13 mouse cellular contexts compared by ENCODE assay signal in the genomic region with DNA sequence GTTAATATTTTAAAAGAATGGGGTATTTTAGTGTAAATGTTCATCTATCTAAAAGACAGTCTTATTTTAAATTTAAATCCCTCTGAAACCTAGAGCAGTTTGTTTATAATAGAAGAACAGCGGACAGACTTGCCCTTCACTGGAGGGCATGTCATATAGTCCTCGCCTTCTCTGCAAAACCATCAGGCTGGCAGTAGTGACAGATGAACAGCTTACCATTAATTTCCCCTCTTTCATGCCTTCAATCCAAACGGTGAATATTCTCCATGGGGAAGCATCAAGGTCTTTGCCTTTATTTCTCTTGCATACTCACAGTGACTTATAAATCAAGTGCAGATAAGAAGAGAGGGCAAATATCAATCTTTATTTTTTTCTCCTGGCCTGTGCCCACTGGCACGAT.
"Had no signal": no experiment of that assay in that cellular context is flagged by ENCODE, and none has a peak within 500 bp of the region (broad histone marks: within the 10 kb centered on the region; RNA-seq: fewer than 3 reads in every experiment).

No protein-coding gene starts in this region.

- H3K4me1 ChIP-seq: limb, embryonic 12.5 days; liver, embryonic 13.5 days; lung, embryonic 15.5 days; megakaryocyte, embryonic 14.5 days had no signal

- DNase-seq: kidney, adult 8-10 months; kidney, postnatal 25 days; liver; liver, embryonic 13.5 days; liver, postnatal 0 days; lung, postnatal 14 days; thymus, postnatal 4 days had no signal

- H3K27me3 ChIP-seq: limb, embryonic 12.5 days; liver, embryonic 13.5 days; lung, embryonic 15.5 days; megakaryocyte, embryonic 14.5 days had no signal

- H3K27ac ChIP-seq: limb, embryonic 12.5 days; liver, embryonic 13.5 days; lung, embryonic 15.5 days; macrophage; stomach, postnatal 0 days had no signal

- H3K4me3 ChIP-seq: limb, embryonic 12.5 days; liver, embryonic 13.5 days; lung, embryonic 15.5 days; megakaryocyte, embryonic 14.5 days had no signal

- H3K9ac ChIP-seq: limb, embryonic 12.5 days; liver, embryonic 13.5 days; liver, postnatal 0 days; lung, embryonic 15.5 days had no signal

- ATAC-seq: intestine, postnatal 0 days; liver, postnatal 0 days had no signal

- H3K9me3 ChIP-seq: limb, embryonic 12.5 days; liver, embryonic 13.5 days; lung, embryonic 15.5 days; megakaryocyte, embryonic 14.5 days had no signal

- H3K36me3 ChIP-seq: limb, embryonic 12.5 days; liver, embryonic 13.5 days; lung, embryonic 15.5 days had no signal

- H3K4me2 ChIP-seq: limb, embryonic 12.5 days; liver, embryonic 13.5 days; lung, embryonic 15.5 days had no signal
